Mouse (Mus musculus) embryo, embryonic 10.5 days (tissue): Measurements from ENCODE around the gene Mcf2l.
A peak's percentile ranks its signal among the peaks of the same experiment; 100 is the strongest.

Source experiments
- DNase-seq: peaks from one replicate; pipeline ENCODE4 v3.0.0-alpha.2; 2015; ENCODE audit warnings: low spot score

Mcf2l gene

DNA sequence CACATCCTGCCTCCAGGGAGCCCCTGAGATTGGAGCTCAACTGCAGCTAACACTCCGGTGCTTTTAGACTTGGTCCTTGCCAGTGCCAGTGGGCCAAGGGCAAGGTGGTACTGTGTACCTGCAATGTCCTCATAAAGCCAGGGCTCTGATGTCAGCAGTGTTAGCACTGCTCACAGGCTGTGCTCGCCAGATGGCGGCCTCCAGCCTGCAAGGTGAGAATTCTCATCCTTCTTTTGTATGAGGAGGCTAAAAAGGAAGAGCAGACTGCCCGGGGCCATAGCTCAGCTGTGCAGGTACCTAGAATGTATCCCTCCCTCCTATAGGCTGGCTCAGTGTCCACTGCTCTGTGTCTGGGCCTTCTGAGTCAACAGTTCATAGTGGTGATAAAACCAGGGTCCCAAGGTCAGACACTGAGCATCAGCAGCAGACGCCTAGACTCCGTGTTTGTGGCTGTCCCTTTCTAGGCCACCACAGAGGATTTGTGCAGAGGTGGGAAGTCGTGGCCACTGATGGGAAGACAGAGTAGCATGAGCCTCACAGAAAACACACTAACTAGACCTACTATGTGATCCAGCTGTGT is 77.5 kb downstream of the Mcf2l start:
- DNase-seq: no peak

DNA sequence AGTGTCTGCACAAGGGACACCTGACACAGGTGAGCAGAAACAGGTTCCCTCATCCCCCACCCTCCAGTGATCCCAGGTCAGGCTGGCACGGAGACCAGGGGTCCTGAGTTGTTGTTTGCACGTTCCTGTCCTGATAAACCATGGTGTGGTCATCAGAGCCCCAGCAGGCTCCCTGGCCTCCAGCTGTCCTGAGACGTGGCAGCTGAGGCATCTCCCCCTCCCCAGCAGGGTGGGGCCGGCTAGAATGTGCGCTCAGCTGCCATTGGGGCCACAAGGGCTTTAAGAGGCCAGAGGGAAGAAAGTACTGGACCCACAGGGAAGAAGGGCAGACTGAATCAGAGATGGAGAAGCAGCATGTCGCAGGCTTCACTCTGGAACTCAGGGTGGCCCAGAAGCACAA is 79.1 kb downstream of the Mcf2l start:
- DNase-seq: no peak

DNA sequence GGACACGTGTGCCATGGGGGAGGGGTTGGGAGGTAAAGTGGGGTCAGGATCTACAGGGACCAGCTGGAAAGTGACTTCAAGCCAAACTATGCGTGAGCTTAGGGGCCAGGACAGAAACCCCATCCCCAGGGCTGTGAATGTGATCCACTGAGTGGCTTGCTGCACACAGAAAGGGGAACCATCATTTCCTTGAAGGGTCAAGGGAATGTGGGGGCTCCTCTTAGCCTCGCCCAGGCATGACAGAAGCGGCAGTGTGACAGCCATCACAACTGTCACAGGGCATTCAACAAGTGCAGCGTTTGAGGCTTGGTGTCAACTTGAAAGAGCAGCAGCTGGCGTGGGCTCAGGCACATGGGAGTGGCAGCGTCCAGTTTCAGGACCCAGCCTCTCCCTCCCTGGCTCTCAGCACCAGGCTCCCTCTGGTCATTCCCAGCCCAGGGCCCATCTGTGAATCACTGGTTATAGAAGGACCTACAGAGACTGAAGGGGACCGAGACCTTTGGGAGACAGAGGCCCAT is 81.8 kb downstream of the Mcf2l start:
- DNase-seq: no peak

- DNase-seq: no peak
These were observed 82.3 kb downstream of the Mcf2l start for GRCm38 (mm10) chr8:12955880-12956279.

- DNase-seq: peak; percentile 7
These were observed 83.3 kb downstream of the Mcf2l start for GRCm38 (mm10) chr8:12956941-12957340.

DNA sequence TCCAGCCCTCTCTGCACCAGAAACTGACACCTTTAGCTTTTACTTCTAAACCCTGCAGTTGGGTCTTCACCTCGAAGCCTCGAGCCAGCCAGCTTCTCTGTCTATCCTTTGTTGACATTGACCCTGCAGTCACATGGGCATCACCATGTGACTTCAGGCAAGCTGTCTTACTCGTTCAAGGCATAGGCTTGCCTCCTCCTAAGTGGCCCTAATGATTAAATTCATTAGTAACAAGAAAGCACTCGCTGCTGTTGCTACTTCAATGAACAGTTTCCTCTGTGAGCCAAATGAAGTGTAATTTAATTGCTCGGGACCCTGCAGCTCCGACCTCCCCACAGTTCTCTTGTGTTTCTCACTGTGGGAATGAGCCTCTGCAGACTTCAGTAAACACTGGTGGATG is 83.8 kb downstream of the Mcf2l start:
- DNase-seq: peak; percentile 6

GRCm38 (mm10) chr8:12960609-12961008 is 87.0 kb downstream of the Mcf2l start:
- DNase-seq: no peak

DNA sequence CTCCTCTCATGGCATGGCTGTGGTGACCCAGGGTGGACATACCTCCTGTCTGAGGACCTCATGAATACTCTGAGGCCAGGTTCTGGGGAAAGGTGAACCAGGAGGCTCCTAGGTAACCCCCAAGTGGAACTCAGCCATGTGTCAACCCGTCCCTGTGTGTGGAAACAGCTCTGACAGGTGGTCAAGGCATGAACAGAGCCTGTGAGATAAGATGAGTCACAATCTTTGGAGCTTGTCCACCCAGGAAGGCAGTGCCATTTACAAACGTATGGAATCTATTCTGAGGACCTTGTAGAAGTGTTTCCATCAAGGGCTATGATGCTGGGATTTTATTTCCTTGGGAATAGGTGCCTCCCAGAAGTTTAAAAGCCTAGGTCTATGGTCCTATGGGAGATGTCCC is 87.6 kb downstream of the Mcf2l start:
- no peak for DNase-seq

DNA sequence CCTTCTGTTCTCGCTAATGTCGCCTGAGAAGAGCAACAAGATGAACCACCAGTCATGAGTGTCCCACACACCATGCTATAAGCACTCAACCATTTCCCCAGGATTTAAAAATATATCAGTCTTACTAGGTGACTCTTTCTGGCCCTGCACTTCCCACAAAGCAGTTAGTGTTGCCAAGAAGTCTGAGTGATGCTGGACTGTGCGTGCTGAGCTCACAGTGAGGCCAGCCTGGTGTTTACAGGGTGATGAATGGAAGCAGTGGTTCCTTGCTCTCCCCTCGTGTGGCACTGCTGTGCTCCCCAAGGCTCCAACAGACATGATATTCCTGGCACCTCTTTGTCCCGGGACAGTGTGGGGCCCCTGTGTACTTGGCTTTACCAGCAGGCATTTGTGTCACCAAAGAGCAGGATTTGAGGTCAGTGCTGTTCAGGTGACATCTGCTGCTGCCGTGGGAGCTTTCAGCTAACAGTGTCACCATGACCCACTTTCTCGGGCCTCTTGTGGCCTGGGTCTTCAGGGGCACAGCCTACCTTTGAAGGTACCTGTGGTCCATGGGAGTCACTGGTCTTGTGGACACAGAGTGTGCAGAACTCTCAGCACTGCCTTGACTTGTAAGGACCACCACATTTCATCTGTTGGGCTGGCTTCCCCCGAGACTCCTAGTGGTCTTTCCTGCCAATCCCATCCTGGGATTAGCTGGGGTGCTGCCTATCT is 88.4 kb downstream of the Mcf2l start:
- DNase-seq: no peak

- DNase-seq: no peak
These were observed 89.2 kb downstream of the Mcf2l start for GRCm38 (mm10) chr8:12962541-12963380.

GRCm38 (mm10) chr8:12976290-12976689 is 102.7 kb downstream of the Mcf2l start:
- DNase-seq: no peak

DNA sequence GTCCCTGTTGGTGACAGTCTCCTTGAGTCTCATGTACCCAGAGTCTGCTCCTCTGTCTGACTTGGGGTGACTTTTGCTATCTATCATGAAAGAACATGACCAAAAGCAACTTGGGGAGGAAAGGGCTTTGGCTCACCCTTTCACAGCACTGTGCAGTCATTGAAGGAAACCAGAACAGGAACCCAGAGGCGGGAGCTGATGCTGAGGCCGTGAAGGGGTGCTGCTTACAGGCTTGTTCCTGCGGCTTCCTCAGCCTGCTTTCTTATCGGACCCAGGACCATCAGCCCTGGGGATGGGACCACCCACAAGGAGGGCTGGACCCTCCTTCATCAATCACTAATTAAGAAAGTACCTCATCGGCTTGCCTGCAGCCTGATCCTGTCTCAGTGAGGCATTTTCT is 103.1 kb downstream of the Mcf2l start:
- no peak for DNase-seq

DNA sequence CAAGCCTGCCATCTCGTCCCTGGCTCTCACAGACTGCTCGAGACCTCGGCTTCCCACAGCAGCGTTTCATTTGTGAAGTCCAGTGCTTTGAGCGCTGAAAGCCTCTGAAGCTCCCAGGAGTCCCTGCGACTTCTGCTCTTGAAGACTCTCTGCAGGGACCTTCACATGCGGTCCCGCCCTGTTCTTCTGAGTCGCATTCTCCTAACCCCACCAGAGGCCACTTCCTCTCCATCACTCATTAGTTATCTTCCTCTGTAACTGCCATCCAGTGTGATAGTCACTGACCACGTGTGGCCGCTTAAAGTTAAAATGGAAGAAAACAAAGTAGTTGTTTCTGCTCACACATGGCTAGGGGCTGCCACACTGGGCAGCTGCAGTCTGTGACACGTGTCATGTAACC is 103.7 kb downstream of the Mcf2l start:
- DNase-seq: no peak

DNA sequence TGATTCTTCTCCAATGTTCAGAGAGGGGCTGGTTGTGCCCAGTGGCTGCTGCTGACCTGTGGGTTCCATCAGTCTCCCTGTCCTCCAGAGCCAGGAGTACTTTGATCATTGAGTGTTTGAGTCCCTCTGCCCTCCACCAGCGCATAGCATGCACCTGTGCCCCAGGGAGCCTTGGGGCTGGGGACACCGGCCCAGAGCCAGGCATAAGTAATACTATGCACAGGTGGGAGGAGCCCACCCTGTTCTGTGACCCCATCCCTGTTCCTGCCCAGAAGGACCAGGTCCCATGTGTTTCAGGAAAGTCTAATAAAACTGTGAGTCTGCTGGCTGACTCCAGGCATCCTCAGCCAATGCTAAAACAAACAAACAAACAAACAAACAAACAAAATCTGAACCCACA is 104.7 kb downstream of the Mcf2l start:
- no peak for DNase-seq

DNA sequence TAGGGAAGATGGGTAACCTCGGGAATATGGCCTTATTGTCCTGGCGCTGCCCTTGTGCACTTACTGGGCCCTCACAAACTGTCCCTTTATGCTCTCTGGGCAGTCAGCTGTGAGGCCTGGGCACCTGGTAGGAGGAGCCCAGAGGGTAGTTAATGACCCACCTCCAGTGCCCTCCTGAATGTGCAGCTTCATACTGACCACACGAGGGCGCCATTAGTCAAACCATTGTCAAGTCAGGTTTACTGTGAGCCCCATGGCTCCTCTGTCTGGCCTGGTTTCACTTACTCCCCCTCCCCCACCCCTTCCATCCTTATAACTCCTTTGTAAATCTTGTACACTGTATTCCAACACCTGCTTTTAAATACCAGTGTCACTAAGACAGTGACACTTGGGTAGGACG is 105.1 kb downstream of the Mcf2l start:
- DNase-seq: peak; percentile 90

DNA sequence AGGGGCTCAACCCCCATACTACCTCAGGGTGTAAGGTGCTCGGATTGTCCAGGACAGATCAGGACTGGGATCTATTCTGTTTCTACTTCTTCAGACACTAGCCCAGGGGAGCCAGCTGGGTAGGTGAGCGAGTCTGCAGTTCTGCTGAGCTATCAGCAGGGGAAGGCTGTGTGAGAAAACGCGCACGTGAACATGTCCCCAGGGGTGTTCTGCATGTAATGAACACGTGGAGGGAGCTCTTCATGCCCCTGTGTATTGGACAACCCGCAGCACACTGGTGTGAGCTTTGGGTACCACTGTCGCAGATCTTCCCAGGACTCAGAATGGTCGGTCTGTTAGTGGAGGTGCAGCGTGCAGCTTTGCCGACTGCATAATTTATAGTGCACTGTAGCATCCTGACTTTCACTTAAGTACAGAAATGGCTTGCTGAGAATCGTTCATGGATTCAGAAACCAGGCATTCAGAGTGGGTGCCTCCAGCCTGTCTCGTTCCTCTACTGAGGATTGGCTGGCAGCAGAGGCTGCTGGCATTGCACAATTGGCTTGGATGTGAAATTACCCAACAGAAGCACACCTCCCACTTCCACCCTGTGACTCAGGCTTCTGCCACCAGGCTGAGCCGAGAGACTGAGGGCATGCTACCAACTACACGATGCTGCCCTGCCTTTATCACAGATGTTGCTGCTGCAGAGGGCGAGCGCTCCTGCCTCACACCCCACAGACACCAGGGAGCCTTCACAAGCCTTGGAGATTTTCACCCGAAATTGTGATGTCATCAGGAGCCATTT is 110.3 kb downstream of the Mcf2l start:
- DNase-seq: no peak

DNA sequence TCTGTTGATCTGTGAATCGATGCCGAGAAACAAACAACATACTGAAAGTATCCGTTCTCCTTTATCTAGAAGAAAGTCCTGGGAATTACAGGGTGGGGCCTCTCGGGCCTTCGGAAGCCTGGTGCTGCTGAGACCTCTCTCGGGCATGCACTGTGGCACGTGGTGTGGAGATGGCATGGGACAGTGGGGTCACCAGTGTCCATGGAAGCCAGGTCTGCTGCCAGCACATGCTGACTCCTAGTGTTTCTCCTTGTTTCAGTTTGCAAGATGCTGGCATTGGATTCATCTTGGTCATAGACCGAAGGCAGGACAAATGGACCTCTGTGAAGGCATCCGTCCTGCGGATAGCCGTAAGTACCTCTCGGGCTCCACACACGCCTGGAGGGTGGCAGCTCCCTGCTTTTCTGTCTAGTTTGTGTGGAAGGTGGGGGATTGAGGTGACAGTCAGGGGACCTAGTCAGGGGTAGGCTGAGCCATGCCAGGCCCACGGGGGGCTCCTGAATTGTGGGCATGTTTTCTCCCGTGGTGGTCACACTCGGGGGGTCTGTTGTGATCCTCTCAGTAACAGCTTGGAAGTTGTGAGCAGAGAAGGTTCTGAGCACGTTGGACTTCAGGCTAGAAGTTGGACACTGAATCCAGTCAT is 111.1 kb downstream of the Mcf2l start:
- no peak for DNase-seq

DNA sequence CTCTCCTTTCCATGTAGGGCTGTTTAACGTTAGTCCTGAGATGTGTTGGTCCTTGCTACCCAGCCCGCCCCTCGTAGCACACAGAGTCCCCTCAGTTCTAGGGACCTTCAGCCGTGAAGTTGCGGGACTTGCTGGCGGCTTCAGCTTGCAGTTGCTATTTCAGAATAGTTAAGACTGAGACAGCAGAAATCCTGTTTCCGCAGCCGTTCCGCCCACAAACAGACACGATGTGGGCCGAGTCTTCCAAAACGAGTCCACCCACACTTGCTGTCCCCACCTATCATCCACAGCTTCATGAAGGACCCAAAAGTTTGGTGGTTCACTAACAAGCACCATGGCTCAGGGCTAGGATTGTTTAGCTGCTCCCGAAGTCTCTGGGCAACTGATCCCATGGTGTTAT is 111.7 kb downstream of the Mcf2l start:
- DNase-seq: no peak

DNA sequence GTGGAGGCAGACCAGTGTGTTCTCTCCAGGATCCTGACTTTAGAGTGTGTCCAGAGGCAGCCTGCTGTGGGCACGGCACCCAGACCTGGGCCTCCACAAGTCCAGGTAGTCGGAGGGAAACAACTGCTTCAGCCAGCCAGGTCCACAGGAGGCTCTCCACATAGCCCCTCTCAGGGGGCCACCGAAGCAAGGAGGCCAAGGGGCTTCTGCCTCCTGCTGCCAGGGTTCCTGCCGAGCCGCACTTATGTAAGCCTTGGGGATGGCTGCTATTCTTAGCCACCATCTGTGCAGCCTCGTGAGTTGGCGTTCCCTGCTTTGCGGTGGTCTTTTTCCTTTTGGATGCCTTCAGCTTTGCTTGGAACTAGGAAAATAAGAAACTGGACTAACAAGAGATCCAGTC is 114.0 kb downstream of the Mcf2l start:
- DNase-seq: no peak

DNA sequence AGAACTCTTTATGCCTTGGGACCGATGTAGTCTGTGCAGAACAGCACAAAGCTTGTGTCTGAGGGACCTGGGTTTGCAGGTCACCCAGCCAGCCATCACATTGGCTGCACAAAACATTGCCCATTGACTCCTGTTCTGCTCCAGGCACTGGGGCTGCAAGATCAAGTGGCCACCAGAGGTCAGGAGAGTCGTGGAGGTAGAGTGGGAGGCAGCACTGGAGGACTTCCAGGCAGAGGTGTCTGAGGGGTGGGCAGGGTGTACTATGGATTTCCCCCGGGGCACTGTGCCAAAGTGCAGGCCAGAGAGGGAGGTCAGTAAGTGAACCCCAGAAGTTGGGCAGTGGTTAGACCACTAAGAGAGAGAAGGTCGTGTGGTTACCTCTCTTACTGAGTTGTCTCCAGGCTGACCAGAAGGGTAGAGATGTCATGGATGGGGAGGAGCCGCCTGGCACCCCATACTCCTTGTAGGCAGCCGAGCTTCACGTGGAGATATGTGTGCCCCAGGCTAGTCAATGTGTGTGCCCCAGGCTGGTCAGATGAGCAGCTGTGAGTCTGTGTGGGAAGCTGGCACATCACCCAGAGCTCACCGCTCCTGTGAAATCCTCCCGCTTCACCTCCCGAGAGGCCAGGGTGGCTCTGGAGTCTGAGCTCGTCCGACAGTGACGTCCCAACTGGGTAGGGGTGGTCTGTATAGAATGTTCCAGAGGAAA is 115.3 kb downstream of the Mcf2l start:
- DNase-seq: no peak

DNA sequence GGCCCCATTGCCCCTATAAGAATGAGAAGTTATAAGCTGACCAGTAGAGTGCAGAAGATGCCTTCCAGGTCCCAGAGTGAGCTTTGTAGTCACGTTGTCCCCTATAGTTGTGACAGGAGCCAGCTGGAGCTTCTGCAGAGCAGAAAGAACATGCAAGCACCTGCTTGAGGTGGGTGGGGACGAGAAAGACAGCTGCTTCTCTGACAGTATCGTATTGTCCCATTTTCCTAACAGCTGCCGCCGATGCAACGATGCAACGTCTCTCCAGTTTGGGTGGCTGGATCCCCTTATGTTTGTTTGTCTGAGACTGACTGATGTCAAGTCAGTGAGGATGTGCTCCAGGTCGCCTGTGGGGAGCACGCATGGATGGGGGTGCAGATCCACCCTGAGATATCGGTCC is 117.8 kb downstream of the Mcf2l start:
- DNase-seq: no peak
